Mouse (Mus musculus) liver, adult 2 months (tissue): ENCODE data around the gene Lrrc63.

Source experiments
- CTCF ChIP-seq: fragments of 200-500 bp; IDR thresholded peaks from 2 replicates; pipeline ENCODE4 v1.5.1; 2011; ENCODE audit warnings: low read depth, low read length, control low read depth
- POLR2A ChIP-seq: fragments of 200-500 bp; IDR thresholded peaks from 2 replicates; pipeline ENCODE4 v1.6.1; 2011; ENCODE audit warnings: low read length, control low read depth; ENCODE audit not compliant: insufficient read depth; ENCODE audit errors: extremely low read depth

- no peak for TF ChIP-seq CTCF
- TF ChIP-seq POLR2A: no peak
These were observed 59.6 kb downstream of the Lrrc63 start for GRCm38 (mm10) chr14:75071091-75071490.
